Mouse (Mus musculus): ENCODE measurements around the gene Clip4.

DNA sequence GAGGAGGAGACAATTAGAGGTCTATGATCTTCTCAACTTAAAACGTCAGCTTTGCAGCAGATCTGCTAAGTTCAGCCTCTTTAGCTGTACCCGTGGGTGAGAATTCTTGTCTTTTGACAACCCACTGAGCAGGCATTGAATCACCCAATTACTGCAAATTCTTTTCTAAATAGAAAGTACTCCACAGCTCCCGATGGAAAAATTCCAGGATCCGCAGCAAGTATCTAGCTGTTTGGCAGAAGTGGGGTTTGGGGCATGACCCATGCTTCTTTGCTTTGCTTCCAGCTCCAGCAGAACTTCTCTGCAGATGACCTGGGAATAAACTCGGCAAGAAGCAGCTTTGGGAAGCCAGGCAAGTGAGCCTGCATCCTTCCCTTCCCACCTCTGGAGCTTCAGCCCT is 25.3 kb upstream of the Clip4 start:
- TF ChIP-seq GABPA (IDR thresholded peaks at IDR 0.05; ENCODE audit: insufficient replicate concordance, low read depth, low read length) (no peak), POLR2A (IDR thresholded peaks at IDR 0.05; ENCODE audit: low read depth, low read length) (no peak), BHLHE40 (IDR thresholded peaks at IDR 0.05; ENCODE audit: low read depth, low read length) (no peak)

Measured in CH12.LX (cell line).